8 mouse cellular contexts compared by ENCODE assay signal in the genomic region with DNA sequence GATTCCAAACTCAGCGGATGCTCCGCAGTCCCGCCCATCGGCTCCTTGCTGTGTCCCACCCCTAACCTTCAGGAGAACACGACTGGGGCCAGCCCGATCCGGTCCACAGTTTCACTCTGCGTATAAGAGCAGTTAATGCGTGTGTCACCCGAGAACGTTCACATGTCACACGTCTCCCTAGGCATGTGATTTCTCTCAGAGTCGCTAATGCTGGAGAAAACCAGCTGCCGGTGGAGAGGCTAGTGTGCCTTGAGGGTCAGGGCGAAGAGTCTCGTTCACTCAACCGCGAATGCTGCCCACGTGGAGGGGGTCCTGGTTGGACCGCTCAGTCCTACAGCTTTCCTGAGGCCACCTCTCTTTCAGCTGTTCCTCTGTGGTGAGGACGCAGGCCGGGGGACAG. TPM values are rescaled to one million over a fixed set of nuclear protein-coding genes. Genes with fewer than 3 reads are reported as not detected.
DNase-seq lines count a peak whose midpoint lies in the region; ATAC-seq lines count a peak whose summit lies in the region.

No protein-coding gene starts in this region.

- peak overlapping the region; percentile 36 for H3K27ac ChIP-seq in hindbrain, embryonic 10.5 days
- H3K27ac ChIP-seq in limb, embryonic 12.5 days: peak overlapping the region; percentile 72
- H3K27ac ChIP-seq in neural tube, embryonic 15.5 days (replicated peaks): peak overlapping the region; percentile 2; the same call in 1 of the 2 replicates

- peak overlapping the region; percentile 40; the same call in 1 of the 2 replicates for H3K9ac ChIP-seq in limb, embryonic 12.5 days (replicated peaks)
- H3K9ac ChIP-seq in neural tube, embryonic 15.5 days (replicated peaks): no peak overlapping the region

- peak; percentile 43 for DNase-seq in urinary bladder, postnatal 14 days (ENCODE audit: low spot score)
- no peak for DNase-seq in urinary bladder, postnatal 10 days (ENCODE audit: low spot score)
- DNase-seq in hindbrain, embryonic 10.5 days (ENCODE audit: low spot score): peak; percentile 36
- no peak for DNase-seq in layer of hippocampus, adult 9-11 months
- no peak for DNase-seq in left cerebral cortex, adult 11 months (ENCODE audit: low spot score)

- H3K4me3 ChIP-seq in hindbrain, embryonic 10.5 days: peak overlapping the region; percentile 31
- H3K4me3 ChIP-seq in limb, embryonic 12.5 days (replicated peaks): peak overlapping the region; percentile 17
- H3K4me3 ChIP-seq in neural tube, embryonic 15.5 days (replicated peaks): no peak overlapping the region

- H3K4me2 ChIP-seq in limb, embryonic 12.5 days: peak overlapping the region; percentile 51
- peak overlapping the region; percentile 43 for H3K4me2 ChIP-seq in neural tube, embryonic 15.5 days

- no peaks in the 10 kb centered on the region for H3K9me3 ChIP-seq in hindbrain, embryonic 10.5 days
- H3K9me3 ChIP-seq in limb, embryonic 12.5 days: no peaks in the 10 kb centered on the region
- H3K9me3 ChIP-seq in neural tube, embryonic 15.5 days (replicated peaks): no peaks in the 10 kb centered on the region

- no peaks in the 10 kb centered on the region; the same call in 1 of the 2 replicates for H3K27me3 ChIP-seq in hindbrain, embryonic 10.5 days (ENCODE audit: insufficient read depth, poor library complexity, severe bottlenecking)
- no peaks in the 10 kb centered on the region for H3K27me3 ChIP-seq in limb, embryonic 12.5 days
- H3K27me3 ChIP-seq in neural tube, embryonic 15.5 days (replicated peaks): no peaks in the 10 kb centered on the region

- no peaks in the 10 kb centered on the region for H3K36me3 ChIP-seq in hindbrain, embryonic 10.5 days
- H3K36me3 ChIP-seq in limb, embryonic 12.5 days: no peaks in the 10 kb centered on the region
- no peaks in the 10 kb centered on the region for H3K36me3 ChIP-seq in neural tube, embryonic 15.5 days

- peak; percentile 69 for ATAC-seq in limb, embryonic 12.5 days (ENCODE audit: insufficient number of reproducible peaks, insufficient read depth, low FRiP score, low TSS enrichment, low read depth)
- ATAC-seq in neural tube, embryonic 15.5 days (ENCODE audit: low FRiP score): no peak
- ATAC-seq in erythroblast, adult 5-6 weeks (replicated peaks; ENCODE audit: low FRiP score, poor library complexity, severe bottlenecking): no peak

- H3K4me1 ChIP-seq in hindbrain, embryonic 10.5 days (replicated peaks): peaks cover 46% of the 10 kb centered on the region
- peaks cover 25% of the 10 kb centered on the region for H3K4me1 ChIP-seq in limb, embryonic 12.5 days (replicated peaks)
- H3K4me1 ChIP-seq in neural tube, embryonic 15.5 days: peaks cover 11% of the 10 kb centered on the region

- WGBS in hindbrain, embryonic 10.5 days: 3% methylated on average over 22 of the region's 22 CpGs
- 5% methylated on average over 22 of the region's 22 CpGs for WGBS in limb, embryonic 12.5 days
- 7% methylated on average over 22 of the region's 22 CpGs for WGBS in neural tube, embryonic 15.5 days

RNA-seq across cellular contexts. Expression of gene Sec14l1, which starts 23.1 kb away (rescaled TPM):
- 57.0 and 58.2 TPM in 2 replicates for polyA plus RNA-seq in hindbrain, embryonic 10.5 days (2016; fragmentation: Nextera tagmentation; extraction: Ambion mirVana)
- polyA plus RNA-seq in limb, embryonic 12.5 days (2016; fragmentation: Nextera tagmentation; extraction: Ambion mirVana): 52.6 and 57.5 TPM in 2 replicates
- polyA plus RNA-seq in neural tube, embryonic 15.5 days (2015; fragmentation: Nextera tagmentation; extraction: Ambion mirVana): 52.0 and 52.1 TPM in 2 replicates
- 15.7 and 16.9 TPM in 2 replicates for total RNA-seq in erythroblast, adult 5-6 weeks (2015; ENCODE audit: low replicate concordance)
- 27.2 and 32.7 TPM in 2 replicates for total RNA-seq in erythroblast, adult 5-6 weeks (2017; ENCODE audit: low replicate concordance)

Comparison
In these comparisons a context has a peak if more than half of its experiments do, and no peak if none do; other contexts are left out.
1. DNase-seq: peak in urinary bladder, postnatal 14 days (single experiment) and hindbrain, embryonic 10.5 days (single experiment); none in urinary bladder, postnatal 10 days (single experiment), layer of hippocampus, adult 9-11 months (single experiment) and left cerebral cortex, adult 11 months (single experiment).
2. H3K27ac ChIP-seq: peak in every context shown above with its lines; median percentile 72 in limb, embryonic 12.5 days; 36 in hindbrain, embryonic 10.5 days; 2 in neural tube, embryonic 15.5 days.